Mouse (Mus musculus) E14TG2a.4 (cell line): ENCODE measurements around the gene Spata1.

Source experiments
- CTCF ChIP-seq: conservative IDR thresholded peaks from 2 replicates; pipeline ENCODE4 v1.5.1; 2014; ENCODE audit warnings: low read length
- NANOG ChIP-seq: IDR thresholded peaks from 2 replicates; pipeline ENCODE4 v1.6.1; 2014; ENCODE audit warnings: borderline replicate concordance, low read length, mixed read lengths
- POU5F1 ChIP-seq: IDR thresholded peaks from 2 replicates; pipeline ENCODE4 v1.6.1; 2014; ENCODE audit warnings: low read length, borderline replicate concordance

DNA sequence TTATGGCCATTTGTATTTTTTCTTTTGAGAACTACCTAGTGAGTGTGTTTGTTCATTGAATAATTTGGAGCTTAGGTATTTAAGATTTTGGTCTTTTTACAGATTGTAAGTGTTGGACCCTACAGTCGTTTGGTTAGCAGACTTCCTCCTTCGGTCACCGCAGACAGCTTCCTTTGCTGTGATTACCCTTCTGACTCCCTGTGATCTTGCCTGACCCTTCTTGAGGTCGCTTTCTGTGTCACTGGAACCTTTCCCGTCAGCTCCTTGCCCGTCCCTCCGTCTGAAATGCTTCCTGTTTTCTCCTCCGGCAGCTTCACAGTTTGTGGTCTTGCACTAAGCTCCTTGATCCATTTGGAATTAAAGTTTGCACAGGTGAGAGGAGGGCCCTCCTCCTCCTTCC is 77.8 kb downstream of the Spata1 start:
- TF ChIP-seq CTCF = no peak
- no peak for TF ChIP-seq NANOG
- TF ChIP-seq POU5F1 = no peak
